ENCODE assay signal across 9 mouse cellular contexts in genomic region chr13:113864893-113865292, GRCm38 (mm10).
DNase-seq lines count a peak whose midpoint lies in the region; ATAC-seq lines count a peak whose summit lies in the region.
"Had no signal": no experiment of that assay in that cellular context is flagged by ENCODE, and none has a peak within 500 bp of the region (broad histone marks: within the 10 kb centered on the region; RNA-seq: fewer than 3 reads in every experiment).

No protein-coding gene starts in this region.

- H3K27me3 ChIP-seq in embryonic facial prominence, embryonic 12.5 days: no peaks in the 10 kb centered on the region
- H3K27me3 ChIP-seq: megakaryocyte, embryonic 14.5 days had no signal

- whole genome bisulfite sequencing in embryonic facial prominence, embryonic 12.5 days: 49% methylated on average over 1 of the region's 1 CpGs

- no peaks in the 10 kb centered on the region for H3K36me3 ChIP-seq in embryonic facial prominence, embryonic 12.5 days

- H3K27ac ChIP-seq in embryonic facial prominence, embryonic 12.5 days: no peak overlapping the region

- H3K4me1 ChIP-seq in embryonic facial prominence, embryonic 12.5 days: peaks cover 18% of the 10 kb centered on the region

- peak; percentile 23; the same call in 1 of the 2 replicates for ATAC-seq in embryonic facial prominence, embryonic 12.5 days (ENCODE audit: insufficient number of reproducible peaks, insufficient read depth, low FRiP score, low TSS enrichment)
- peak; percentile 57 for ATAC-seq in megakaryocyte, adult 5-6 weeks (ENCODE audit: poor library complexity, severe bottlenecking)

- no peak overlapping the region for H3K9ac ChIP-seq in embryonic facial prominence, embryonic 12.5 days

- H3K4me2 ChIP-seq in embryonic facial prominence, embryonic 12.5 days (replicated peaks): no peak overlapping the region

- no peak overlapping the region for H3K4me3 ChIP-seq in embryonic facial prominence, embryonic 12.5 days
- H3K4me3 ChIP-seq: megakaryocyte, embryonic 14.5 days had no signal

- H3K9me3 ChIP-seq in embryonic facial prominence, embryonic 12.5 days: no peaks in the 10 kb centered on the region

- peak; percentile 31 for DNase-seq in cerebellum, adult 8-10 months
- DNase-seq in cerebellum, adult 9-11 months: no peak
- DNase-seq in adipocyte (ENCODE audit: low spot score): peak; percentile 54
- peak; percentile 82 for DNase-seq in heart, postnatal 4 days
- DNase-seq in left cerebral cortex, adult 18-20 months (ENCODE audit: low spot score in 2 of 2): peak; percentile 67 to 70
- peak; percentile 44 for DNase-seq in spleen, adult 12 weeks (ENCODE audit: low spot score)
